Mouse (Mus musculus) liver, postnatal 0 days (tissue): ENCODE measurements around the gene Baat. TPM values are rescaled to one million over a fixed set of nuclear protein-coding genes. Genes with fewer than 3 reads are reported as not detected.
"Not testable (repeated sequence)": the region's sequence is repeated elsewhere in the genome, so short reads cannot be mapped to it uniquely, and the experiment has no call there.

Experiments
- ATAC-seq: fragments of 200-750 bp; cut with Nextera tagmentation; 2 replicates; pipeline ENCODE4 v1.8.0; 2017; ENCODE audit warnings: mild to moderate bottlenecking, moderate library complexity
- DNase-seq: peaks from one replicate; pipeline ENCODE4 v3.0.0-alpha.2; 2016
- H3K27ac ChIP-seq: fragments of 300-500 bp; sonication (generic); 2 replicates; pipeline ENCODE4 v1.5.1; 2014; ENCODE audit warnings: antibody characterized with exemption, moderate library complexity, mild to moderate bottlenecking, low read depth
- H3K27me3 ChIP-seq: fragments of 300-500 bp; sonication (generic); 2 replicates; pipeline ENCODE4 v1.6.1; 2014; ENCODE audit warnings: low read length, control low read depth, mixed read lengths; ENCODE audit not compliant: insufficient read depth
- H3K36me3 ChIP-seq: fragments of 300-500 bp; sonication (generic); replicated peaks from 2 replicates; pipeline ENCODE4 v1.6.1; 2014; ENCODE audit warnings: mild to moderate bottlenecking, control low read depth, low read length, moderate library complexity, mixed read lengths; ENCODE audit not compliant: insufficient read depth
- H3K4me1 ChIP-seq: fragments of 300-500 bp; sonication (generic); 2 replicates; pipeline ENCODE4 v1.6.1; 2014; ENCODE audit warnings: antibody characterized with exemption, mild to moderate bottlenecking, control low read depth; ENCODE audit not compliant: insufficient read depth
- H3K4me2 ChIP-seq: fragments of 300-500 bp; sonication (generic); 2 replicates; pipeline ENCODE4 v1.6.1; 2014; ENCODE audit warnings: low read depth, mild to moderate bottlenecking, low read length, moderate library complexity, mixed read lengths
- H3K4me3 ChIP-seq: fragments of 300-500 bp; sonication (generic); 2 replicates; pipeline ENCODE4 v1.5.1; 2014; ENCODE audit warnings: low read depth, low read length
- H3K9ac ChIP-seq: fragments of 300-500 bp; sonication (generic); replicated peaks from 2 replicates; pipeline ENCODE4 v1.6.1; 2014; ENCODE audit warnings: mild to moderate bottlenecking, moderate library complexity
- H3K9me3 ChIP-seq: fragments of 300-500 bp; sonication (generic); 2 replicates; pipeline ENCODE4 v1.6.1; 2016; ENCODE audit warnings: mild to moderate bottlenecking, control low read depth, low read length, mixed read lengths
- CTCF ChIP-seq: sonication (generic); IDR thresholded peaks from 2 replicates; pipeline ENCODE4 v1.5.1; 2016; ENCODE audit warnings: antibody characterized with exemption, low read depth
- EP300 ChIP-seq: IDR thresholded peaks from 2 replicates; pipeline ENCODE4 v1.6.1; 2016; ENCODE audit warnings: antibody characterized with exemption, low read depth, mild to moderate bottlenecking
- WGBS: fragments of 180-500 bp; shearing (Covaris S2); extraction: QIAGEN DNeasy Blood & Tissue Kit; methylation state at CpG from one replicate; pipeline ENCODE4 v1.1.7; 2014; ENCODE audit not compliant: insufficient replicate concordance; 5-methylcytosine and 5-hydroxymethylcytosine counted together
- polyA plus RNA-seq: library from polyadenylated mRNA; unstranded; fragments of >200 nt; fragmentation: Nextera tagmentation; extraction: Ambion mirVana; gene quantifications from 2 replicates; pipeline ENCODE4 v1.2.1, GENCODE M21; 2015

Gene Baat
- polyA plus RNA-seq, 1 experiment from 2014 or later = 18.2 TPM

DNA sequence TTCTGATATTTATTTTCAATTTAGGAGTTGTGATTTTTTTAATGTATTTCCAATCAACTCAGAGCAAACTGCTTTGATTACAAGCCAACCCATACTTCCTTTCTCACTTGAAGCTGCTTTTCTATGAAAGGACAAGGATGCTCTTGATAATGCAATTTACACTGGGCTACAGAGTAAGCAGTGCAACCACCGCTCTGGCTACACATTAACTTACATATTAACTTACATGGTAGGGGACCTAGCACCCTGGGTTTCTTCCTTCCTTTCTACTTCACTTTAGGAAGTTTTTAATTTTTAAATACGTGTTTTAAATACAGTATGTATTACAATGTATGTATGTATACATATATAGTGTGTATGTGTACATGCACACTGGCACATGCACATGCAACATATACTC, 2.8 kb upstream of the Baat start:
- ATAC-seq (no peak), DNase-seq (no peak)
- H3K4me3 ChIP-seq = no peak overlapping the region
- H3K4me1 ChIP-seq = peaks cover 7% of the 10 kb centered on the region; the same call in 1 of the 2 replicates
- H3K36me3 ChIP-seq = peaks cover 19% of the 10 kb centered on the region
- peak overlapping the region; percentile 73; the same call in 1 of the 2 replicates for H3K27ac ChIP-seq
- WGBS = 74% methylated on average over 2 of the region's 2 CpGs
- H3K4me2 ChIP-seq = no peak overlapping the region
- H3K27me3 ChIP-seq = no peaks in the 10 kb centered on the region
- no peaks in the 10 kb centered on the region for H3K9me3 ChIP-seq
- TF ChIP-seq EP300 (no peak), CTCF (no peak)
- H3K9ac ChIP-seq = no peak overlapping the region

DNA sequence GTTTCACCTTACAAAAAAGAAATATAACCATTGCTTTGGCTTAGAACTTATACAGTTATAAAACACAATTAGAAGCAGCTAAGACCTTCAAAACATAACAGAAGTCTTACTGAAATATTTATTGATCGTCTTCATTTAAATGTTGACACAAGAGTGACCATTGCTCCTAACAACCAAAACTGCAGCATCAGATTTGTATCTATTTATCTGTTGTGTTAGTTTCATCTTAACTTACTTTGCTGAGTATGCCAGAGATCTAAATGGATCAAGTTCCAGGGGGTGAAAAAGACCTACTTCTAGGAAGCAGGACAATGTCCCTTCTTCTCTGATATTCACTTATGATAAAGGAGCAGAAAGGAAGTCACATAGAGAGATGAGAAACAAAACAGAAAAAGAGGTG, 2.8 kb downstream of the Baat start:
- TF ChIP-seq EP300 = no peak
- TF ChIP-seq CTCF = no peak
- 62% methylated on average over 1 of the region's 1 CpGs for WGBS
- no peak for DNase-seq
- Histone ChIP-seq H3K4me3 (no peak overlapping the region), H3K9ac (no peak overlapping the region), H3K9me3 (no peaks in the 10 kb centered on the region), H3K27me3 (no peaks in the 10 kb centered on the region), H3K4me2 (peak overlapping the region; percentile 1; the same call in 1 of the 2 replicates), H3K36me3 (no peaks in the 10 kb centered on the region), H3K27ac (peak overlapping the region; percentile 56), H3K4me1 (peaks cover 8% of the 10 kb centered on the region)
- ATAC-seq = no peak

DNA sequence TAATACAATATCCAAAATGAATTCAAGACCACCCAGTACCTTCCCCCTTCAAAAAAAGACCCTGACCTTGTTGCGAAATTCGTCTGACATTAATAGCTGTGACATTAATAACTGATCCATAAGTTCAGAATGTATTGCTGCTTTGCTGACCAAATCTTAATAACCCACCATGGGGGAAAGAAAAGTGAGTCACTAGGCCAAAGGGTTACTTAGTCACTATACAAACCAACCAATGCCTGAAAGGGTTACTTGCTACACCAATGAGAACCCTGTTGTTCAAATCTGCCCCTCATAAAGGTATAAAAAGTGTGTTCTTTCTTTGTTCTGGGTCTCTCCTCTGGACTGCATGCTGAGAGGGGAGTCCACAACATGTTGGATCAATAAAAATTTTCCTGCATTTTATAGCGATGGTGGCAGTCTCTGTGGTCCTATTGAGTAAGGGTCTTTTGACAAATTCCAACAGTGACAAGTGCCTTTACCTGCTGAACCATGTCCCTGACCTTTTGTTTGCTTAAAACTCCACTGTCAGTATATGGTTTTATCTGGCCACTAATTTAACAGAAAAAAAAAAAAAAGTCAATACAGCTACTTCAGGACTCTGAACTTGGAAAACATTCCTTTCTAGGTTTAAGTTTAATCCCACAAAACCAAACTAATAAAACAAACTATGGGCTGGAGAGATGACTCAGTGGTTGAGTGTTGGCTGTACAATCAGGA, 20.3 kb downstream of the Baat start:
- H3K9ac ChIP-seq, H3K9me3 ChIP-seq, H3K4me3 ChIP-seq, H3K4me1 ChIP-seq, H3K36me3 ChIP-seq, H3K4me2 ChIP-seq, H3K27me3 ChIP-seq, DNase-seq: not testable (repeated sequence)
- peak; percentile 85 for ATAC-seq
- H3K27ac ChIP-seq = peak overlapping the region; percentile 84
- 50% methylated on average over 3 of the region's 3 CpGs for WGBS

DNA sequence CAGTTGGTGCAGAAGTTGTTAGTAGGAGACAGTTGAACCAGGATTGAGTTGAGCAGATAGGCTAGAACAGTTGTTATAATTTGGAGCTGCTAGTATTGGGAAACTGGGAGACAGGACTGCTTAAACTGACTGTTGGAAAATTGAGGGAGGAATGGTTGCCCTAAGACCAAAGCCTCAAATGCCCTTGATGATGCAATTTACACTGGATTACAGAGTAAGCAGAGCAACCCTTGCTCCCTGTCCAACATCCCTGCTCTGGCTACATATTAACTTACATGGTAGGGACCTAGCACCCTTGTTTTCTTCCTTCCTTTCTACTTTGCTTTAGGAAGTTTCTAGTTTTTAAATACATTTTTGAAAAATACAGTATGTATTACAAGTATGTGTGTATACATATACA, 20.9 kb downstream of the Baat start:
- DNase-seq = no peak

DNA sequence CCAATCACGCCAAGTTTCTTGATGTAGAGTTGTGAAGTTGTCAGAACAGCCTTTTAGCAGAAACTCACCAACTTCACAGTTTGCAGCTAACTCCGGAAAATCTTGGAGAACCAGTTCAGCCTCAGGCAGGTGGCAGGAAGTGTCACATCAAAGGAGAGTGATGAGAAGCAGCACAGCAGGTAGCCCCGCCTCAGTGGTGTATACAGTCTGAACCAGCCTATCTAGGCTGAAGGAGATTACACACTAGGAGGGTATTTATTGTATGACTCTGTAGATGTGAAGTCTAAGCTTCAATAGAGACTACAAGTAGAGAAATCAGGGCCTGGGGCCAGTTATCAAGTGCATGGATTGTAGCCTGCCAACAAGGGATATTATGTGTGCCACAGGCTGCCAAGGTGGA, 25.5 kb downstream of the Baat start:
- Histone ChIP-seq H3K9me3 (no peaks in the 10 kb centered on the region), H3K4me1 (peaks cover 8% of the 10 kb centered on the region), H3K36me3 (no peaks in the 10 kb centered on the region), H3K27me3 (no peaks in the 10 kb centered on the region), H3K9ac (peak overlapping the region; percentile 23; the same call in 1 of the 2 replicates), H3K4me3 (peak overlapping the region; percentile 26), H3K27ac (peak overlapping the region; percentile 76), H3K4me2 (peak overlapping the region; percentile 38; the same call in 1 of the 2 replicates)
- ATAC-seq (no peak), DNase-seq (no peak)
- TF ChIP-seq CTCF (no peak), EP300 (no peak)
- WGBS = 55% methylated on average over 3 of the region's 3 CpGs

More for the DNA sequence above, 20.9 kb downstream of the Baat start:
- H3K27me3 ChIP-seq = no peaks in the 10 kb centered on the region
- H3K36me3 ChIP-seq = 0 out of 2 replicates have a peak, but pooled peaks cover 3% of the 10 kb centered on the region
- no peak overlapping the region for H3K9ac ChIP-seq
- H3K4me2 ChIP-seq = no peak overlapping the region
- peak; percentile 95 for ATAC-seq
- H3K4me1 ChIP-seq = peaks cover 6% of the 10 kb centered on the region
- no peak overlapping the region for H3K4me3 ChIP-seq
- peak overlapping the region; percentile 84 for H3K27ac ChIP-seq
- H3K9me3 ChIP-seq = no peaks in the 10 kb centered on the region
- no peak for TF ChIP-seq CTCF
- TF ChIP-seq EP300 = peak; percentile 73

DNA sequence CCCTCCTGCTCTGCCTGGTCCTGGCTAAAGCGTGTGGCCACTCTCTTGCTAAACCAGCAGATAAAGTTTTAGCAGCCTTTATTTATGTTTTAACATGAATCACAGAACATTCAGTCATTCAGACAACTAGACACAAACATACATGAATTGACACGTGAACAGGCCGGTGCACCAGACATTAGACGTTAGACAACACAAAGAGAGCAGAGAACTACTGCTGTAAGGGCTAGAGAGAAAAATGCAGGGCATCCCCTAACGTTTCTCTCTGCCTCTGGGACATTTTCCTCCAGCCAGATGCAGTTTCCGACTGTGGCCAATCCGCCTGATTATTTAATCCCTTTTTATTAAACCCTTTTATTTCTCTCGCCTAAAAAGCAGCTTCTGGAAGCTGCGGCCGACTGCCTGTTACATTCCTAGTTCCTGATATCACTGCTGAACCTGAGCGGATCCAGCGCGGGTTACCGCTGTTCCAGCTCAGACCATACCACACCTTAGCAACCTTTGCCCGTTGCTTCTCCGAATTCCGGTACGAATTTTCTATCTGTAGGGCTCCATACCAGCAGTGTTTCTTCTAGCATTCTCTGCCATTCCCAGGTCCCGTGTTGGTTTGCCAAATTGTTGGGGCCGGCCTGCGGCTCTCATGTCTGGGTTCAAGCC, 26.1 kb downstream of the Baat start:
- ATAC-seq (peak; percentile 33; the same call in 1 of the 2 replicates), DNase-seq (no peak)
- Histone ChIP-seq H3K4me3 (peak overlapping the region; percentile 26), H3K36me3 (no peaks in the 10 kb centered on the region), H3K4me2 (peak overlapping the region; percentile 38), H3K27ac (peak overlapping the region; percentile 76), H3K9ac (peak overlapping the region; percentile 23; the same call in 1 of the 2 replicates), H3K4me1 (peaks cover 13% of the 10 kb centered on the region), H3K27me3 (no peaks in the 10 kb centered on the region), H3K9me3 (no peaks in the 10 kb centered on the region)
- TF ChIP-seq CTCF = no peak
- no peak for TF ChIP-seq EP300
- 36% methylated on average over 21 of the region's 21 CpGs for WGBS

DNA sequence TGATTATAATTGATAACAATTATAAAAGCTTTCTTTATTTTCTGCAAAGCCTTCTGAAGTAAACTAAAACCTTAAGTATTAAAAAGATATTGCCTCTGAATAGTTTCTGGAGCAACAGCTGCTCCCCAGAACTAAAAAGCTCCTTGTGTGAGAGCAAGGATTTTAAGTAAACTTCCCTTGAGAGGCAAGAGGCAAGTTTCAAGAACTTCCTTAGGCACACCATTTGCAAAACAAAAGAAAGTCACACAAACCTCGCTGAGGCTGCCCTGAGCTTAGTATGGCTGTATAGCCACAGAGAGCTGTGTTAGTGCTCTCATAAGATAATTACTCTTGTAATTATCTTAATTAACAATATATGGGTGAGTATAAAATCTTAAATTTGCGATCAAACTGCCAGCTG, 27.3 kb downstream of the Baat start:
- 26% methylated on average over 2 of the region's 2 CpGs for WGBS
- H3K36me3 ChIP-seq, H3K4me3 ChIP-seq, DNase-seq, H3K9ac ChIP-seq, ATAC-seq, H3K9me3 ChIP-seq, H3K27me3 ChIP-seq: not testable (repeated sequence)
- Histone ChIP-seq H3K27ac (peak overlapping the region; percentile 23; the same call in 1 of the 2 replicates), H3K4me2 (peak overlapping the region; percentile 66; the same call in 1 of the 2 replicates), H3K4me1 (peaks cover 19% of the 10 kb centered on the region)
